Mouse (Mus musculus) liver, embryonic 15.5 days (tissue): ENCODE results near the gene Frs3. TPM values are rescaled to one million over a fixed set of nuclear protein-coding genes. Genes with fewer than 3 reads are reported as not detected.

Experiments used
- ATAC-seq: fragments of 200-750 bp; cut with Nextera tagmentation; 2 replicates; pipeline ENCODE4 v1.8.0; 2017; ENCODE audit warnings: moderate number of reproducible peaks, mild to moderate bottlenecking, moderate library complexity; ENCODE audit not compliant: insufficient read depth
- H3K27ac ChIP-seq: fragments of 300-500 bp; sonication (generic); replicated peaks from 2 replicates; pipeline ENCODE4 v1.5.1; 2015; ENCODE audit warnings: mild to moderate bottlenecking, inconsistent platforms
- H3K27me3 ChIP-seq: fragments of 300-500 bp; sonication (generic); 2 replicates; pipeline ENCODE4 v1.6.1; 2015; ENCODE audit warnings: mild to moderate bottlenecking, inconsistent platforms
- H3K36me3 ChIP-seq: fragments of 300-500 bp; sonication (generic); replicated peaks from 2 replicates; pipeline ENCODE4 v1.6.1; 2015; ENCODE audit warnings: moderate library complexity, mild to moderate bottlenecking, inconsistent platforms
- H3K4me1 ChIP-seq: fragments of 300-500 bp; sonication (generic); replicated peaks from 2 replicates; pipeline ENCODE4 v1.6.1; 2015; ENCODE audit warnings: inconsistent platforms
- H3K4me2 ChIP-seq: fragments of 300-500 bp; sonication (generic); 2 replicates; pipeline ENCODE4 v1.6.1; 2015; ENCODE audit warnings: moderate library complexity, mild to moderate bottlenecking, inconsistent platforms
- H3K4me3 ChIP-seq: fragments of 300-500 bp; sonication (generic); replicated peaks from 2 replicates; pipeline ENCODE4 v1.5.1; 2015; ENCODE audit warnings: mild to moderate bottlenecking, inconsistent platforms
- H3K9ac ChIP-seq: fragments of 300-500 bp; sonication (generic); 2 replicates; pipeline ENCODE4 v1.6.1; 2015; ENCODE audit warnings: moderate library complexity, mild to moderate bottlenecking, inconsistent platforms
- H3K9me3 ChIP-seq: fragments of 300-500 bp; sonication (generic); replicated peaks from 2 replicates; pipeline ENCODE4 v1.6.1; 2016; ENCODE audit warnings: inconsistent platforms
- WGBS: fragments of 180-500 bp; shearing (Covaris S2); methylation state at CpG from one replicate; pipeline ENCODE4 v1.1.7; 2015; ENCODE audit warnings: mixed read lengths; ENCODE audit not compliant: insufficient replicate concordance; 5-methylcytosine and 5-hydroxymethylcytosine counted together
- polyA plus RNA-seq: library from polyadenylated mRNA; unstranded; fragments of >200 nt; fragmentation: Nextera tagmentation; extraction: Ambion mirVana; gene quantifications from 2 replicates; pipeline ENCODE4 v1.2.1, GENCODE M21; 2015

The Frs3 gene
- polyA plus RNA-seq, 1 experiment from 2014 or later: 1.5 TPM

GRCm38 (mm10) chr17:47664474-47664873, 24.4 kb upstream of the Frs3 start:
- no peak for ATAC-seq
- Histone ChIP-seq H3K27ac (no peak overlapping the region), H3K4me3 (no peak overlapping the region), H3K4me1 (no peaks in the 10 kb centered on the region), H3K27me3 (no peaks in the 10 kb centered on the region), H3K9me3 (no peaks in the 10 kb centered on the region), H3K4me2 (no peak overlapping the region), H3K36me3 (0 out of 2 replicates have a peak, but pooled peaks cover 7% of the 10 kb centered on the region), H3K9ac (no peak overlapping the region)
- WGBS: 63% methylated on average over 7 of the region's 7 CpGs

GRCm38 (mm10) chr17:47669166-47669565, 19.7 kb upstream of the Frs3 start:
- Histone ChIP-seq H3K27ac (no peak overlapping the region), H3K4me3 (no peak overlapping the region), H3K4me2 (no peak overlapping the region), H3K27me3 (peaks cover 33% of the 10 kb centered on the region), H3K9ac (no peak overlapping the region), H3K36me3 (peaks cover 23% of the 10 kb centered on the region), H3K4me1 (peaks cover 13% of the 10 kb centered on the region; the same call in 1 of the 2 replicates), H3K9me3 (no peaks in the 10 kb centered on the region)
- no peak for ATAC-seq
- 77% methylated on average over 4 of the region's 4 CpGs for WGBS

GRCm38 (mm10) chr17:47671988-47672310, 16.9 kb upstream of the Frs3 start:
- Histone ChIP-seq H3K27me3 (peaks cover 33% of the 10 kb centered on the region), H3K4me1 (peaks cover 13% of the 10 kb centered on the region; the same call in 1 of the 2 replicates), H3K4me2 (peak overlapping the region; percentile 64), H3K9me3 (no peaks in the 10 kb centered on the region), H3K36me3 (peaks cover 43% of the 10 kb centered on the region), H3K9ac (no peak overlapping the region), H3K4me3 (peak overlapping the region; percentile 36; the same call in 1 of the 2 replicates), H3K27ac (no peak overlapping the region)
- WGBS: 35% methylated on average over 14 of the region's 14 CpGs
- ATAC-seq: no peak

DNA sequence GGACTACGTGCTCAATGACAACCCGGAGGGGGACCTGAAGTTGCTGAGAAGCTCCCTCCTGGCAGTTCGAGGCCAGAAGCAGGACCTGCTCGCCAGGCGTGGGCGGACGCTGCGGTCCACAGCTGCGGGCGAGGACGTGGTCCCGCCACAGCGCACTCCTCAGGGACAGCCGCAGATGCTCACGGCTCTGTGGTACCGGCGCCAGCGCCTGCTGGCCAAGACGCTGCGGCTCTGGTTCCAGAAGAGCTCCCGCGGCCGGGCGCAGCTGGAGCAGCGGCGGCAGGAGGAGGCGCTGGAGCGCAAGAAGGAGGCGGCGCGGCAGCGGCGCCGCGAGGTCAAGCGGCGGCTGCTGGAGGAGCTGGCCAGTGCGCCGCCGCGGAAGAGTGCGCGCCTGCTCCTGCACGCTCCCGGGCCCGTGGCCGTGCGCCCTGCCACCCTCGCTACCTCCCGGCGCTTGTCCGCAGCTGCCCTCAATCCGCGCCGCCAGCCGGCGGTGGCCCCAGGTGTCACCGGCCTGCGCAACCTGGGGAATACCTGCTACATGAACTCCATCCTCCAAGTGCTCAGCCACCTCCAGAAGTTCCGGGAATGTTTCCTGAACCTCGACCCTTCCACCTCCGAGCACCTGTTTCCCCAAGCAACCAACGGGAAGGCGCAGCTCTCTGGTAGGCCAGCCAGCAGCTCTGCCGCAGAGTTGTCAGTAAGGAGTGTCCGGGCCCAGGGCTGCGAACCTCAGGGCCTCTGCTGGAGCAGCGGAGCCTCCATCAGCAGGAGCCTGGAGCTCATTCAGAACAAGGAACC, 16.3 kb upstream of the Frs3 start:
- Histone ChIP-seq H3K4me2 (peak overlapping the region; percentile 64), H3K27ac (no peak overlapping the region), H3K4me1 (peaks cover 13% of the 10 kb centered on the region; the same call in 1 of the 2 replicates), H3K4me3 (peak overlapping the region; percentile 36), H3K27me3 (peaks cover 33% of the 10 kb centered on the region), H3K36me3 (peaks cover 49% of the 10 kb centered on the region), H3K9ac (no peak overlapping the region), H3K9me3 (no peaks in the 10 kb centered on the region)
- no peak for ATAC-seq
- WGBS: 10% methylated on average over 63 of the region's 68 CpGs

DNA sequence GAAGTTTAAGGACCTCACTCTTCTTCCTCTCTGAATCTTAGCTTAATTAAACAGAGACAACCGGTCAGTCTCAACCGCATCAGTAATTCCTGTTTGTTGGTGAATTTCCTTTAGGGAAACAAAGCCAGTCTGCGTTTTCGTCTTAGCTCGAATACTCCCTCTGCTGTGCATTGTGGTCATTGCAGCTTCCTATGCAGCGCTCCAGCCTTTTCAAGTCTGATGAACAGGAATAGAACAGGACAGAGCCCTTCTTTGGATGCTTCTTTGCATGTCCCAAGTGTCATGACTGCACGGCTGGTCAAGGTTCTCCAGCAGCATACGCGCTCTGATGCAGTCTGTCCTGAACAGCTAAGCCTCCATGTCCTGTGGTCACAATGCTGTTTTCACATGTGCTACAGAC, 12.2 kb upstream of the Frs3 start:
- no peak overlapping the region for H3K9ac ChIP-seq
- peaks cover 16% of the 10 kb centered on the region; the same call in 1 of the 2 replicates for H3K4me1 ChIP-seq
- no peak overlapping the region for H3K4me3 ChIP-seq
- no peak overlapping the region for H3K27ac ChIP-seq
- no peak overlapping the region for H3K4me2 ChIP-seq
- H3K27me3 ChIP-seq: peaks cover 16% of the 10 kb centered on the region
- H3K36me3 ChIP-seq: peaks cover 84% of the 10 kb centered on the region
- WGBS: 22% methylated on average over 9 of the region's 9 CpGs
- ATAC-seq: no peak
- H3K9me3 ChIP-seq: no peaks in the 10 kb centered on the region

GRCm38 (mm10) chr17:47678238-47678637, 10.6 kb upstream of the Frs3 start:
- H3K4me1 ChIP-seq: peaks cover 8% of the 10 kb centered on the region; the same call in 1 of the 2 replicates
- no peak overlapping the region; the same call in 1 of the 2 replicates for H3K27ac ChIP-seq
- peak; percentile 49; the same call in 1 of the 2 replicates for ATAC-seq
- peaks cover 90% of the 10 kb centered on the region for H3K36me3 ChIP-seq
- no peak overlapping the region for H3K4me2 ChIP-seq
- H3K9ac ChIP-seq: no peak overlapping the region
- peaks cover 1% of the 10 kb centered on the region; the same call in 1 of the 2 replicates for H3K27me3 ChIP-seq
- H3K4me3 ChIP-seq: no peak overlapping the region
- WGBS: 82% methylated on average over 5 of the region's 5 CpGs
- H3K9me3 ChIP-seq: no peaks in the 10 kb centered on the region

- H3K9me3 ChIP-seq: no peaks in the 10 kb centered on the region
- WGBS: 73% methylated on average over 5 of the region's 5 CpGs
- peaks cover 90% of the 10 kb centered on the region for H3K36me3 ChIP-seq
- no peak for ATAC-seq
- no peak overlapping the region for H3K9ac ChIP-seq
- no peak overlapping the region for H3K4me2 ChIP-seq
- no peaks in the 10 kb centered on the region for H3K27me3 ChIP-seq
- no peak overlapping the region; the same call in 1 of the 2 replicates for H3K27ac ChIP-seq
- H3K4me3 ChIP-seq: no peak overlapping the region
- H3K4me1 ChIP-seq: peaks cover 9% of the 10 kb centered on the region; the same call in 1 of the 2 replicates
These were observed 10.1 kb upstream of the Frs3 start for GRCm38 (mm10) chr17:47678702-47679101.

- H3K36me3 ChIP-seq: peaks cover 86% of the 10 kb centered on the region
- peaks cover 24% of the 10 kb centered on the region for H3K4me1 ChIP-seq
- no peak overlapping the region for H3K9ac ChIP-seq
- H3K27me3 ChIP-seq: no peaks in the 10 kb centered on the region
- no peak for ATAC-seq
- 62% methylated on average over 4 of the region's 4 CpGs for WGBS
- no peak overlapping the region for H3K4me2 ChIP-seq
- no peak overlapping the region for H3K4me3 ChIP-seq
- H3K27ac ChIP-seq: no peak overlapping the region
- no peaks in the 10 kb centered on the region for H3K9me3 ChIP-seq
These were observed 6.0 kb upstream of the Frs3 start for GRCm38 (mm10) chr17:47682836-47683235.

GRCm38 (mm10) chr17:47687409-47688343, 1.2 kb upstream of the Frs3 start:
- 1% methylated on average over 70 of the region's 70 CpGs for WGBS
- H3K9ac ChIP-seq: peak overlapping the region; percentile 70
- H3K4me3 ChIP-seq: peak overlapping the region; percentile 86
- H3K4me1 ChIP-seq: peaks cover 44% of the 10 kb centered on the region
- H3K9me3 ChIP-seq: no peaks in the 10 kb centered on the region
- peak; percentile 87 for ATAC-seq
- H3K4me2 ChIP-seq: peak overlapping the region; percentile 97
- H3K36me3 ChIP-seq: peaks cover 42% of the 10 kb centered on the region
- H3K27me3 ChIP-seq: peaks cover 24% of the 10 kb centered on the region; the same call in 1 of the 2 replicates
- H3K27ac ChIP-seq: peak overlapping the region; percentile 78

DNA sequence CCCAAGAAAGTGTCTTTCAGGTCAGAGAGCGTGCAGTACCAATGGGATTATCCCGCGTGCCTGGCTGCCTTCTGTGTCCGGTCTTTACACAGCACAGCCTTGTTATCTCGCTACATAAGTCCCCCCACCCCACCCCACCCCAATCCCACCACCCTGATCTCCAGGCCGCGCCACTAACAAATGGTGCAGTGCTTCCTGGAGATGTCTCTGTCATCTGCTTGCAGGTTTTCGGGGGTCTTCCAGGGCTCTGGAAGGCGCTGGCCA, 554 bp upstream of the Frs3 start, which contains the start of gene Tomm6:
TSS of gene Tomm6 (minus strand) at position 43 of the 264 bp plus-strand sequence.
- peaks cover 36% of the 10 kb centered on the region for H3K36me3 ChIP-seq

DNA sequence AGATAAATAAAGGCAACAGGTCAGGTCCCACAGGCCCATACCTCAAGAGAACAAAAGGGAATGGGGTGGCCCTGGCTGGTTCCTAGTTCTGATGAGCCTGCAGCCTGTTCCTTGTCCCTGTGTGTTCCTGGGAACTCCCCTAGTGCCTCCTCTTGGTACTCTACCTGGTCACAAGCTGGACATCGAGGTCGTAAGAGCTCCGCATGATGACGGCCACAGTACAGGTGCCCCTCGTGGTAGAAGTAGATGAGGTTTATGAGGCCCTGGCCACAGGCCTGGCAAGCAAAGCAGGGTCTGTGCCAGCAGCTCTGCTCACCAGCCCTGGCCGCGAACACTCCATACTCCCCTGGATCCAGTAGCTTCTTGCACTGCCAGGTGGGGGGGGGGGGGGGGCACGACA, 1.1 kb downstream of the Frs3 start:
- H3K36me3 ChIP-seq: peaks cover 22% of the 10 kb centered on the region
- no peak overlapping the region for H3K9ac ChIP-seq
- no peak for ATAC-seq
- H3K4me3 ChIP-seq: 0 out of 2 replicates have a peak overlapping the region, but pooled peaks have one; percentile 86
- no peak overlapping the region for H3K4me2 ChIP-seq
- H3K27me3 ChIP-seq: peaks cover 45% of the 10 kb centered on the region
- H3K27ac ChIP-seq: no peak overlapping the region
- WGBS: 59% methylated on average over 8 of the region's 8 CpGs
- H3K9me3 ChIP-seq: no peaks in the 10 kb centered on the region
- H3K4me1 ChIP-seq: peaks cover 51% of the 10 kb centered on the region

More for the DNA sequence above, 554 bp upstream of the Frs3 start, which contains the start of gene Tomm6:
- peak within 1 kb of the TSS; percentile 97 for H3K4me2 ChIP-seq
- ATAC-seq: no peak
- H3K9me3 ChIP-seq: no peaks in the 10 kb centered on the region
- H3K27me3 ChIP-seq: peaks cover 29% of the 10 kb centered on the region; the same call in 1 of the 2 replicates
- H3K9ac ChIP-seq: peak within 1 kb of the TSS; percentile 70
- peak within 1 kb of the TSS; percentile 78 for H3K27ac ChIP-seq
- under 1% methylated on average over 9 of the region's 9 CpGs for WGBS
- peaks cover 38% of the 10 kb centered on the region for H3K4me1 ChIP-seq
- peak within 1 kb of the TSS; percentile 86 for H3K4me3 ChIP-seq
